Mouse (Mus musculus) MEL (cell line): ENCODE results near the gene Usp27x.

Experiments
- CTCF ChIP-seq, 3 experiments: IDR thresholded peaks in 2 of 3; conservative IDR thresholded peaks in 1 of 3; 2 replicates each; pipeline ENCODE4 v1.5.1; 2011 to 2012; ENCODE audit warnings: low read length in 3 of 3, low read depth in 2 of 3, mild to moderate bottlenecking in 2 of 3, improper control_type of control experiment in 1 of 3, inconsistent platforms in 1 of 3, mixed read lengths in 1 of 3, moderate library complexity in 1 of 3; ENCODE audit not compliant: control insufficient read depth in 1 of 3, insufficient read depth in 1 of 3, poor library complexity in 1 of 3, severe bottlenecking in 1 of 3
- MXI1 ChIP-seq: IDR thresholded peaks from 2 replicates; pipeline ENCODE4 v1.6.1; 2011; ENCODE audit warnings: mild to moderate bottlenecking, low read depth, low read length, improper control_type of control experiment
- NRF1 ChIP-seq: IDR thresholded peaks from 2 replicates; pipeline ENCODE4 v1.6.1; 2014; ENCODE audit warnings: low read depth, mild to moderate bottlenecking, inconsistent platforms, low read length, improper control_type of control experiment, moderate library complexity; ENCODE audit not compliant: poor library complexity, insufficient read depth, severe bottlenecking
- POLR2AphosphoS5 ChIP-seq: IDR thresholded peaks from 2 replicates; pipeline ENCODE4 v1.6.1; 2012; ENCODE audit warnings: low read depth, borderline replicate concordance, mild to moderate bottlenecking, inconsistent platforms, low read length, moderate library complexity, mixed read lengths
- SMC3 ChIP-seq: IDR thresholded peaks from 2 replicates; pipeline ENCODE4 v1.6.1; 2011; ENCODE audit warnings: low read depth, low read length, improper control_type of control experiment

- TF ChIP-seq POLR2AphosphoS5 = no peak
- peak; percentile 80 for TF ChIP-seq SMC3
- peak; percentile 86 for TF ChIP-seq MXI1
- TF ChIP-seq NRF1 = no peak
- TF ChIP-seq CTCF (IDR thresholded peaks at IDR 0.05 in 2 of 3, conservative IDR thresholded peaks at IDR 0.05 in 1 of 3; ENCODE audit: control insufficient read depth in 1 of 3, insufficient read depth in 1 of 3, low read depth in 2 of 3, low read length in 3 of 3, poor library complexity in 1 of 3, severe bottlenecking in 1 of 3) = peak; percentile 84 to 98 (median 93)
Observed at GRCm38 (mm10) chrX:7421016-7421415, 45.4 kb upstream of the Usp27x start.
